Mouse (Mus musculus): ENCODE results near the gene Hist1h2bf.
"Not testable (repeated sequence)": the region's sequence is repeated elsewhere in the genome, so short reads cannot be mapped to it uniquely, and the experiment has no call there.

Hist1h2bf gene

DNA sequence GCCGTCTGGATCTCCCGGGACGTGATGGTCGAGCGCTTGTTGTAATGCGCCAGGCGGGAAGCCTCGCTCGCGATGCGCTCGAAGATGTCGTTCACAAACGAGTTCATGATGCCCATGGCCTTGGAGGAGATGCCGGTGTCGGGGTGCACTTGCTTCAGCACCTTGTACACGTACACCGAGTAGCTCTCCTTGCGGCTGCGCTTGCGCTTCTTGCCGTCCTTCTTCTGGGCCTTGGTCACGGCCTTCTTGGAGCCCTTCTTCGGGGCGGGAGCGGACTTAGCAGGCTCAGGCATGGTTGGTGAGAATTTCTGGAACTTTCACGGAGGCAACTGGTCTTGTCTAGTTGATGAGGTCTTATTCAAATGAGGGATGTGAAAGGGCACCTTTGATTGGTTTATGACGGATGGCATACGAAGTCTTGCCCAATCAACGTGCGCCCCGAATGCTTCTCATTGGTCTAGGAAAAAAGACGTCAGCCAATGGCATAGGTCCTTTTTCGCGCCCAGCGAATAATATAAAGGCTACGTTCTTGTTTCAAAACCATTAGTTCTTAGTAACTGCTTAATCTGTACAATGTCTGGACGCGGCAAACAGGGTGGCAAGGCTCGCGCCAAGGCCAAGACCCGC lies at the start of gene Hist1h2bf, which contains the start of gene Hist1h2ad:
Hist1h2bf (minus strand) TSS at position 299 of the 627 bp plus-strand sequence.
Hist1h2ad (plus strand) TSS at position 484 of the 627 bp plus-strand sequence.
- peak; percentile 85 for DNase-seq (ENCODE audit: low spot score)

DNA sequence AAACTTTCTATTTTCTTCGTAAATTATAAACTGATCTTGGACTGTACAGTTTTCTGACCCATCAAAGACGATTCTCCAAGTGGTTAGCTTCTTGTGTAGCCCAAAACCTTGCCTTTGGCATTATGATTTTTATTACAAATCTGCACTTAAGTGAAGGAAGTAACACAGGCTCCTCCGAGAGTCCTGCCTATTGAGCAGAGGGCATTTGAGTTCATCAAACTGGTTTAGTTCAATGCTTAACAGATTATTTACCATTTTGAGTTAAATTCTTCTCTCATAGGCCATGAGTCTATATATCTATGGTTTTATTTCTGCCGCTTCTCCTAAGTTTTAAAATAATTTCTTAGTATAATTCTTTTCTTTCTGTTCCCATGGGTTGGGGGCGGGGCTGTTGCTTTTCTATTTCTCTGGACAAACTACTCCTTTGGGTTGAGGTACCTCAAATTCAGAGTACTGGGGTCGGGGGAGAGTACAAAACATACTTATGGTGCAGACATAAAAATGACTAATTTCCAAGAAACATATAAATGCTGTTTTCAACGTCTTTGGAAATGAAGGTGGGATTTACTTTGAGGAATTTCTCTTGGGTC lies 49.0 kb upstream of the Hist1h2bf start:
- DNase-seq (ENCODE audit: low spot score) = no peak

DNA sequence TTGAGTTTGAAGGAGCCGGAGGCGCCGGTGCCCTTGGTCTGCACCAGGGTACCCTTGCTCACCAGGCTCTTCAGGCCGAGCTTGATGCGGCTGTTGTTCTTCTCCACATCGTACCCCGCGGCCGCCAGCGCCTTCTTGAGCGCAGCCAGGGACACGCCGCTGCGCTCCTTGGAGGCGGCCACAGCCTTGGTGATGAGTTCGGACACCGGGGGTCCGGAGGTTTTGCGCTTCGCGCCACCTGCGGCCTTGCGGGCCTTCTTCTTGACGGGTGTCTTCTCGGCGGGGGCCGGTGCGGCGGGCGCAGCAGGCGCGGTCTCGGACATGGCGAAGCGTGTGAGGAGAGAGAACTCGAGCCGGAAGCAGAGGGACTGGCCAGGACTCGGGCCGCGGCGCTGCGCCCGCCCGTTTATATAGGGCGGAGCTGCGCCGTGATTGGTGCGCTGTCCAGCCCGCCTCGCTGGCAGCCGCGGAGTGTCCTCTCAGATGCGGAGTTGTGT lies 48.2 kb upstream of the Hist1h2bf start, which contains the start of gene Hist1h1e:
Hist1h1e (minus strand) TSS at position 384 of the 497 bp plus-strand sequence.
- DNase-seq (ENCODE audit: low spot score) = peak; percentile 77

DNA sequence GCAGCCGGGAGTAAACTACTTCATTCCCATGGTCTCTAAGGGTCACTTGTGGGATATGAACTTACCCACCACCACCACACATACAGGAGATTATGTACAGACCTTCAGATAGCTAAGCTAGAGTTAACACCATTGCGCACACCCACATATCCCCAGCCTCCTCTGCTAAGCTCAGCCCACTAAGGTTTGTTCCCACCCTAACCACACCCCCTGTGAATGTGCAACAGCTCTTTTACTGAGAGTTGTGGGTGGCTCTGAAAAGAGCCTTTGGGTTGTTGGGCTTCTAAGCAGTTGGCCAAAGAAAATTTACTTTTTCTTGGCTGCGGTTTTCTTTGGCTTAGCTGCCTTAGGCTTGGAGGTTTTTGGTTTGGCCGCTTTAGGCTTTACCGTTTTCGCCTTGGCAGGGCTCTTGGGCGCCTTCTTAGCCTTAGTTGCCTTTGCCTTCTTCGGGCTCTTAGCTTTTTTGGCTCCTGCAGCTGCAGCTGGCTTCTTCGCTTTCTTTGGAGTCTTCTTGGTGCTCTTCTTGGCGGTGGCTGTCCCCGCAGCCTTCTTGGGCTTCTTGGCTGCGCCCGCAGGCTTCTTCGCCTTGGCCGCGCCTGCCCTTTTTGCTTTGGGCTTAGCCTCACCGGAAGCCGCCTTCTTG lies 47.7 kb upstream of the Hist1h2bf start:
- peak; percentile 72 for DNase-seq (ENCODE audit: low spot score)

DNA sequence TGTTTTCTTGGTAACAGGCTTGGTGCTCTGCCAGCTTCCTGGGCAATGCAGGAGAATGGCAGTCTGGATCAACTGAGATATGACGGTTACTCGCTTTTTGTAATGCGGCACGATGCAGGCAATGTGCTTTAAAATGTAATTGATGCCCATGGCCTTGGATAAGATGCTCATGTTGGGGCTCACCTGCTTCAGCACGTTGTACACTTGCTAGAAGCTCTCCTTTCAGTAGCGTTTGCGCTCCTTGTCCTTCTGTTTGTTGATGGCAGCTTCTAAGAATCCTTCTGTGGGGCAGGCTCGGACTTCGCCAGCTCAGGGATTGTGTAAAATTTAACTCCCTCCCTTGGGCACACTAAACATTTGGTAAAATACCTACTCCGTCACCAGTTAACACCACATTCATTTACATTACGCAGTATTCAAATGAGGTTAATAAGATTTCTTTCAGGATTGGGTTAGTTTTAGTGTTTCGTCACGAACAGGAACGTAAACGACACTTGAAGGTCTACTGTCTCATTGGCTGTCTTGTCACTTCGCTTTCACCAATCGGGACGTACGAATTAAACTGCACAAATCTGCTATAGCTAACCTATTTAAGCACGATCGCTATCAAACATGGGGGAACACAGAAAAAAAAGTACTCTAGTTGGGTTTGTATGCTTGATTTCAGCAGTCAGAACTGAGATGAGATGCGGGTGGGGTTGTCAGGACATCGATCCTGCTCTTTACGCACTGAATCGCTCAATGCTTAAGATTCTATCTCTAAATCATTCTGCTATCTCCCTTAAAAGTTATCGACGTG lies 46.9 kb upstream of the Hist1h2bf start, which contains the start of gene Hist1h2be:
Hist1h2be (minus strand) TSS at position 392 of the 799 bp plus-strand sequence.
- DNase-seq (ENCODE audit: low spot score) = peak; percentile 54

DNA sequence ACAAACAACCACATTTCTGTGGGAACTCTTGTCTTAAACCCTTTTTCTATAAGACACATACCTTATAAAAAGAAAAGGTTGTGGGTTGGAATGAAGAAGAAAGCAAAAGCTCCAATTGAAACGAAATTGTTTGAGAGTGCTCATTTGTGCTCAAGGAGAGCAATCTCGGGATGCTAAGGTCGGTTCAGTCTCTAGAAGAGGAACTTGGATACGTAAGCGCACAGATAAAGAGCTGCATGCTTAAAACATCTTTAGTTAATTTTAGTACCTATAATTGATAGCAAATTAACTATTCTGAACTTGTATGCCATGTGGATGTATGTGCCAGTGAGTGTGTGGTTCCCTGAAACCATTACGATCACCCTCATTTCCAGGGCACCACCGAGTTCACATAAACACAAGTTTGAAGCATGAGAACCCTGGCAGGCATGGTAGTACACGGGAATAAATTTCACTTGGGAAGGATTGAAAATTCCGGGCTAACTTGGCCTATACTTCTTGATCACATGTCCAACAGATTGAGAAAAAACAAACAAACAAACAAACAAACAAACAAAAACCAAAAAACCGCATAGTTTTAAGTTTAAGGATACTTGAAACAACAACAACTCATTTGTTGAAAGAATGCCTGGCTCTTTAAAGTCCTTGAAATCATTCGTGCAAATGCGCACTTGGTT lies 46.2 kb upstream of the Hist1h2bf start:
- no peak for DNase-seq (ENCODE audit: low spot score)

DNA sequence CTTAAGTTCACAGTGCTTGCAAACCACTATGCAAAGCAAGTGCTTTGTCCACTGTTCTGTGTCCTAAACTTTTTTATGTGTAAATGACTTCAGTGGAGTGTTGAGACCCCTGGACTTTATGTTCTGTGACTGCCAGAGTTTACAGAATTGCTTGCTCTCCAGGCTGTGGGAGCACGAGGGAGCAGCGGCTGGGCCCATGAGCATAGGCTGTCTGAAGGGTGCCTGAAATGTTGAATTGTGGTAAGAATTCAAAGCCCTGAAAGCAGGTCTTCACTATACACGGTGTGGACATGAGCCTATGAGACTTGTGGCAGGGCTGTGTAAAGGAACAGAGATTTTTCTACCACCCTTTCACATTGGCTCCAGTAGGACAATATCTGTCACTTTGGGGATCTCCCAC lies 37.6 kb upstream of the Hist1h2bf start:
- DNase-seq (ENCODE audit: low spot score) = no peak

DNA sequence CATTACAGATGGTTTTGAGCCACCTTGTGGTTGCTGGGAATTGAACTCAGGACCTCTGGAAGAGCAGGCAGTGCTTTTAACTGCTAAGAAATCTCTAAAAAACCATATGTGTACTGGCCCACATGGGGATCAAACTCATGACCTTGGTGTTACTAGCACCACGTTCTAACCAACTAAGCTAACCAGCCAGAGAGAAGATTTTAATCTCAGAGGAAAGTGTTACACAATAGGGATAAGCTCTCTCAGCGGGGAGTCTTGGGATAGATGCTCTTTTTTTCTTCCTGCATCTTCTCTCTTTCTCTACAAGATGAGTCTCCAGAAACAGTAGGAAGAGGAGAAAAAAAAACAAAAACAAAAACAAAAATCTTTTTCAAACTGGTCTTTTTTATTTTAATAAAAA lies 36.4 kb upstream of the Hist1h2bf start:
- no peak for DNase-seq (ENCODE audit: low spot score)

DNA sequence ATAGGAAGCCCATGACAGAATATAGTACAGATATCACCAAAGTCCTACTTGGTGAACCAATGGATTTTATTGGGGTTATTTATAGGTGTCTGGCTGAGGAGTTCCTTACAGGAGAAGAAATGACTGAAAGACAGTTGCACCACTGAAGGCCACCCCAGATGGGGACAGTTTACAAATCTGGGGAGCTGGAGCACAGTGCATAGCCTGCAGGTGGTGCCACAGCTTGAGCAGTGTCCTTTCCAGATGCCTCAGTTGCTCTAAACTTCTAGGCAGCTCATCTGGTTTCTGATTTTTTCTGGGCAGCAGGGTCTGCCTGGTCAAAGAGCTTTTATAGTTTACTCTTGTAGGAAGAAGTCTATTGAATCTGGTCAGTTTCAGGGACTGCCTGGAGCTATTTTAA lies 35.8 kb upstream of the Hist1h2bf start:
- DNase-seq (ENCODE audit: low spot score) = no peak

DNA sequence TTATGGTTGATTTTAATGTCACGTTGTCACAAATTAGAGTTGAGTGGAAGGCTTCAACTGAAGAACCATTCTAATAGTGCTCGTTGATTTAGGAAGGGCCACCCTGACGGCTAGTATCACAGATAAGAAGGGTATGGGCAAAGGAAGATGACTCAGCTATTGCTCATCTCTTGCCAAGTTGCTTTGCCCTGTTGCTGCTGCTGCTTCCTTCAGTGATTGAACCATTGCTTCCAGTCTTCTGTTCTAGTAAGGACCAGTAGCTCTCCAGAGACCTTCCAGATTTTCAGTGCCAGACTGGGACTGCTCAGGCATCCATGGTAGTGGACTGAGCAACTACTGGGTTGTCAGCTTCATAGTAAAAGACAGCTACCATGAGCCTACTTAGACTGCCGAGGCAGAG lies 35.2 kb upstream of the Hist1h2bf start:
- no peak for DNase-seq (ENCODE audit: low spot score)

DNA sequence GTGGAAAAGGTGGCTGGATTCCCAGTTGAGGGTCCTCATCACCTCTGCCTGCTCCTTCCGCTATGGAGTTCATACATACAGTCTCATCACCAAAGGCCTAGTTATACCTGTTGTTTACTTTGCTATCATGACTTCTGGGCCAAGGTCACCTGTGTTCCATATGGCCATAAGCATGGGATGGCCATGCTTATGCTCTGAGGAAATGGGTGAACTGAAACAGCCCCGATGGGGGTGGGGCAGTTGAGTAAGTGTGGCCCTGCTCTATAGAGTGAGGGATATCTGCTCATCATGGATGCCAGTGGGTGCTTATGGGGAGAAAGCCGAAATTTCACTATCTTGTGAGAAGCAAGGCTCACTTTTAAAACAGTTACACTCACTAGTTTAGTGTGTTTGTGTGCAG lies 31.1 kb upstream of the Hist1h2bf start:
- no peak for DNase-seq (ENCODE audit: low spot score)

DNA sequence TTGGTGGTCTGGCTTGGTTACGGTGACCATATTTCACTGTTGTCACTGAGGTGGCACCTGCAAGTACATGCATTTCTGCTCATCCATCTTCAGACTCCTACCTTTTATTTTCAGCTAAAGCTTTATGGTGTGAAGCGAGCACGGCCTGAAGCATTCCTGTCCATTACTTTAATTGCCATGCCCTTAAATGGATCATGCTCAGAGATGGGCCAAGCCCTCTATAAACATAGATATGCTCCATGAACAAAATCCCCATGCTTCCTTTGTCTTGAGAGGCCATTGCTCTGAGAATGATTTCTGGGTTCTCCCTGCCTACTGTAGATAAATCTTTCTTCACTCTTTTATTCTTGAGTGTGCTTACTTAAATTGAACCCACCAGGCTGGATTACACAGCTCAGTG lies 30.5 kb upstream of the Hist1h2bf start:
- DNase-seq (ENCODE audit: low spot score) = no peak

DNA sequence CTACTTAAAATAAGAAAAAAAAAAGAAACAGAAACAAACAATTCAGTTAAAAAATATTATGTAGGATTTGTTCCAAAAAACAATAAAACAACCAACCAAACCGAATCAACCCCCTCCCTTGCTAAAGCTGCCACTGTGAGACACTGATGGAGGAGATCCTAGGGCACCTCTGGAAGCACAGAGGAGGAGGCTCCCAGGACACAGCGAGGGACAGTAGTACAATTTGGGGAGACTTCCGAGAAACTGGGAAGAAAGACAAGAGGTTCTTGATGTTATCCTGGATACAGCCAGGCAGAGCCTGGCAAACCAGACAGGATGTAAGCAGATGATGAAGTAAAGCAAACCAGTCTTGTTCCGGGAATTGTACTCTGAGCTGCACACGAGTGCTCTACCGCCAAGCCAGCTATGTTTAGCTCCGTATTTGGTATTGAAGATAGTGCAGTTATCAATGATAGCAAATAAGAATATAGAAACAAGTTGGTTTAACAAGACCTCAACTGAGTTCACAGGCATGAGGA lies 29.2 kb upstream of the Hist1h2bf start:
- no peak for DNase-seq (ENCODE audit: low spot score)

DNA sequence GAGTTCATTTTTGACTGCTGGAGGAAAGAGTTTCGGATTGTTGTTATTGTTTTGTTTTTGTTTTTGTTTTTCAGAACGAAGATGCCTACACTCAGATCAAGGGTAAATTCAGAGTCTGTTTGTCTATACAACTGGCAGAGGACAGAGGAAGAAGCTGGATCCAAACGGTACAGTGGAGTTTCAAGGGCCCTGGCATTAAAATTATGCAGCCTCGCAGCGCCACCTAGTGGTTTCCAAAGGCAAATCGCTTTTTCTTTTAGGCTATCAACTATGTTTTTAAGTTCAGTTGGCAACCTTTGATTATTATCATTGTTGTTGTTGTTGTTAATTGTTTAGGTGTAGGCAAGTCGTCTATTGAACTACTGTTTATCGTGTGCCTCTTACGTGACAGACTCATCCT lies 24.0 kb upstream of the Hist1h2bf start:
- DNase-seq (ENCODE audit: low spot score) = no peak

DNA sequence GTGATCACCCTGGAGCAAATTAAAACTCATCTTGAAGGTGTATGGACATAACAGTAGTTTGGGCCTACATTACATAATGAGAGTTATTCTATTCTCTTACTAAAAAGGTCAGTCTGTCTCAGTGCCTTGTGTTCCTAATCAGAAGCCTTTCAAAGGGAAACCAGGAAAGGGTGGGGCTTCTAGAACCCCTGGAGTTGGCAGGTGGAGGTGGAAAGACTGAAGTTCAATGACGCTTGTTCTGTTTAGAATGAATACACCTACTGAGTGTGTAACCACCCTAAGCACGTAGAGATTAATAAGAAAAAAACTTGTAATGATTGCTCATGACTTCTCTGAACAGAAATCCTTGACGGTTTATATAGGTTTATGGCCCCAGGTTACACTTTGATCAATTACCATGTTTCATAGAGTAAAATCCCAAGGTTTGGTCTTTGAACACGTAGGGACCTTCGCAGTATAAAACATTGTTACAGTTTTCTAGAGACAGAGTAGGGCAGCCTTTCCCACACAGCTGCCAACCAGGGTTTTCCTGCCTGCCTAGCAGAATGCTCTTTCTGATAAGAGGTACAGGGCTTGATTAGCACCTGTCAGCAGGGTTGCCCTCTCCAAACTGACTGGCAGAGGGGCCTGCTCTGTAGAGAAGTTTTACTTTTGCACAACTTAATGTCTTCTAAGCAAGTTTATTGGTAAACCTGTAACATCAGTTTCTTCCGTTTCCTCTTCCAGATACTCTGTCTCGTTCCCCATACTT lies 21.8 kb upstream of the Hist1h2bf start:
- DNase-seq (ENCODE audit: low spot score) = no peak

DNA sequence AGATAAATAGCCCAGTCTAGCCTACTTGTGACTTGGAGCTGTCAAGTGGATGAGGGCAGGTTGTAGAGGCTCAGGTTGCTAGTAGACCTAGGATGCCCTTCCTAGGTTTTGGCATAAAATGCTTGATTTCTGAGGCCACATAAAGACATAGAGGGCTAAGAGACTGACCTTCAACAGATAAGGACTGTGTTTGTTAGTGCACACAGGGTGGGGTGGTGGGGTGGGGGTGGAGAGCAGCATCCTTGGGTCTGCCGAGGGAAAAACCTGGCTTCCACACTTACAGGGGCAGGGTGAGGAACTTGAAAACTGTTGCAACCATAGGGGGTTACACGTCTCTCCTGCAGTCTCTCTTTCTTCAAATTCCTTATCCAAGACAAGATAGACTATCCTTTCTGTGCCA lies 21.2 kb upstream of the Hist1h2bf start:
- DNase-seq (ENCODE audit: low spot score) = no peak

DNA sequence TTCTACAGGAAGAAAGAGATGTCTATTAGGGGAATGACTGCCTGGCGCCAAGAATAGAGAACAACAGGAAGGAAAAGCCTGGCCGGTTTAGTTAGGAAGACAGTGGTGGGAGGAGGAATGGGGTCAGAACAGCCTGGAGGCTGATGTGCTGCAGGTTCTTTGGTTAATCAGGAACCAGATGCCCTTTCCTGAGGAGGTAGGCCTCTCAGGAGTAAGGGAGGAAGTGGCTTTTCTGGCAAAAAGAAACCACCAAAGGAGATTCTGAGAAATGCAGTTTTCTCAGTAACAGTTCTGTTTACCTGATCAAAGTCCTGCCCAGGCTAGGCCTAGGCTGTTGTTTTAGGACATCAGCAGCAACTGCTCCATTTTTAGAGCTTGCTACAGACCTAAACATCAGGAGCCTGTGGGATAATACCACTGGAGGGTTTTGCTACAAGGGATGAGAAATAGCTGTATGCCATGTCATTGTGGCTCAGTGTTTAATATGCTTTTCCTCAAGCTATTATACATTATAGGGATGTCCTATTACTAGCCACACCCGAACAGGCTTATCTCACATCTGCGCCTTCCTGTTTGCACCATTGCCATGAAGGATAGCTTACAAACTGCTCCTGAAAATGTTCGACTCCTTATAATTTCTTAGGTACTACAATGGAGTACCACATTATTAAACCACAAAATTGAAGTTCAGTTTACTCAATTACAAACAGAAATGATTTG lies 19.2 kb upstream of the Hist1h2bf start:
- DNase-seq (ENCODE audit: low spot score) = no peak

DNA sequence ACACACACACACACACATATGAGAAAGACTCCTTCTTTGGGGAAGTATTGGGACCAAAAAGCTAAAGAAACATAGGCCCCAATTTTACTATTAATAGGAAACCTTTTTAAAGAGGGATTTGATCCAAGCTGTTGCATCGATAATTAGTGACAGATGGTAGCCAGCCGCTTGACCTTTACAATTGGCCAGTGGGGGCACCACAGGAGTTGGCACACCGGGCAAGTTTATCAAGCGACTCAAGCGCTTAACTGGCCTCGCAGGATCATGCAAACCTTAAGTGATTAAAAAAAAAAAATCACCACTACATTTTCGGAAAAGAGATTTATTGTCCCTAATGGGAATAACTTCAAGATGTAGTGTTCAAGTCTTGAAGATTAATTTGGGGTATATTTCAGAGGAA lies 18.6 kb upstream of the Hist1h2bf start:
- no peak for DNase-seq (ENCODE audit: low spot score)

DNA sequence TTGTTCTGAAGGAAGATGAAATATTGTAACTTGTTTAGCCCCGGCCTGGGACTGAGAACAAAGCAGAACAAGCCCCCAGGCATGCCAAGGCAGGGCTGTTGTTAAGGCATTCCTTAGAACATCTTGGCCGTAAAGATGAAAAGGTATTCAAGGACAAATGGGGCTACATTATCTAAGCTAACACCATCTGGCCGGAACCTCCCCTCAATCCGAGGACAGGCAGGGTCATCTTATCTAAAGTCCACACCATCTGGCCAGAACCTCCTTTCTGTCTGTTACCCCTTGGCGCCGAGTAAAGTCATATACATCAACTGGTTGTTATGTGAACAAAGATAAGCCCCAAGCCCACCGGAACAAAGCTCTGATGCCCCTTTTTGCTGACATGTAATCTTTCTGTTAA lies 17.9 kb upstream of the Hist1h2bf start:
- DNase-seq (ENCODE audit: low spot score) = not testable (repeated sequence)

DNA sequence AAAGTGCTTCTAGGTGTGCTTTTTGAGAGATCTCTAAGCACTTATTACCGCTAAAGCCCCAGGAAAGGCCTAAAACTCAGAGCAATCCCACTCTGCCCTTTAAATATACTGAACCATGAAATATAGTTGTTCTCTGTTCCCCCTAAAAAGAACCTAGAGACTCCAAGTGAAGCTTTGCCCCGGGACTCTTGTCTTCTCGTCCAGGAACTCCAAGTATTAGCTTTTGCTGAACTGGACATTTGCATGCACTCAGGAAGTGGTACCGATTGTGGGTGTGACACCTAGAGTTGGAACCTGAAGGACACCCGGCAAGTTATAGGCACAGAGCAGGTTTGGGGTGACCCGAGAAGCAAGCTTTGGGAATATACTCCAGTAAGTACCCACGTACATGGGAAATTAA lies 17.2 kb upstream of the Hist1h2bf start:
- no peak for DNase-seq (ENCODE audit: low spot score)
